Mouse (Mus musculus) hindbrain, embryonic 10.5 days (tissue): Measurements from ENCODE around the gene Porcn. TPM values are rescaled to one million over a fixed set of nuclear protein-coding genes. Genes with fewer than 3 reads are reported as not detected.

Experiments used
- DNase-seq: peaks from one replicate; pipeline ENCODE4 v3.0.0-alpha.2; 2017; ENCODE audit warnings: low spot score
- H3K27ac ChIP-seq: fragments of 300-500 bp; sonication (generic); 2 replicates; pipeline ENCODE4 v1.5.1; 2016; ENCODE audit warnings: mild to moderate bottlenecking, moderate library complexity
- H3K27me3 ChIP-seq: fragments of 300-500 bp; sonication (generic); 2 replicates; pipeline ENCODE4 v1.6.1; 2016; ENCODE audit warnings: mild to moderate bottlenecking; ENCODE audit not compliant: poor library complexity, insufficient read depth, severe bottlenecking
- H3K36me3 ChIP-seq: fragments of 300-500 bp; sonication (generic); 2 replicates; pipeline ENCODE4 v1.6.1; 2016; ENCODE audit warnings: mild to moderate bottlenecking, moderate library complexity
- H3K4me1 ChIP-seq: fragments of 300-500 bp; sonication (generic); replicated peaks from 2 replicates; pipeline ENCODE4 v1.6.1; 2016; ENCODE audit warnings: mild to moderate bottlenecking
- H3K4me3 ChIP-seq: fragments of 300-500 bp; sonication (generic); 2 replicates; pipeline ENCODE4 v1.5.1; 2016; ENCODE audit warnings: mild to moderate bottlenecking, moderate library complexity
- H3K9me3 ChIP-seq: fragments of 300-500 bp; sonication (generic); 2 replicates; pipeline ENCODE4 v1.6.1; 2016; ENCODE audit warnings: mild to moderate bottlenecking, moderate library complexity
- WGBS: fragments of 180-500 bp; shearing (Covaris S2); methylation state at CpG from one replicate; pipeline ENCODE4 v1.1.7; 2016; 5-methylcytosine and 5-hydroxymethylcytosine counted together
- polyA plus RNA-seq: library from polyadenylated mRNA; unstranded; fragments of >200 nt; fragmentation: Nextera tagmentation; extraction: Ambion mirVana; gene quantifications from 2 replicates; pipeline ENCODE4 v1.2.1, GENCODE M21; 2016

Gene Porcn
- polyA plus RNA-seq: 15.1 and 22.6 TPM in 2 replicates

DNA sequence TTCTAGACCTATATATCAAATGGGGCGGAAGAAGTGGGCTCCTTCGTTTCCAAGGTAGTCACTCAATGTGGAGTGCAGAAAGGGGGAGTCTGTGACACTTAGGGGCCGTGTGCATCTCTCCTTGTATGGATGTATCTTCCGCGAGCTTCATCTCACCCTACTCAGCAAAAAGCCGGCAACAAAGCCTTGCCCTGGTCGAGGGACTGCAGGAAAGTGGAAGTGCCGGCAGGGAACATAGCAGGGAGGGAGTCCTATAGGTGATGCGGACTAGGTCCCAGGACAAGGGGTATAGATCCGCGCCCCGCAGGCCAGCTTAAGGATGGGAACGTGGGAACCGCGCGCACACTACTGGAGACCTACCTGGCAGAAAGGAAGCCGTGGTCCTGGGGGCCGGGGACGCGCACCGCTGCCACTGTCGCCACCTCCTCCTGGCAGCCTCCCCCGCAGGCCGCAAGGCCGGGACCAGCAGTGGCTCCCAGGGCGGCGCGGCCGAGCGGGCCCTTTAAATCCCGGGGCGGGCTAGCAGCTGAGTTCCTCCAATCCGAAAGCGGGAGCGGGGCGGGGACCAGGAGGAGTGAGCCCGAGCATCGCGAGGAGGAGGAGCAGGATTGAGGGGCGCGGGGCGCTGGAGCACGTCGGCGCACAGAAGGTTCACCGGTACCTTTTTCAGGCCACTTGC is at the start of gene Porcn:
Porcn (minus strand) TSS at position 511 of the 679 bp plus-strand sequence.
- H3K9me3 ChIP-seq: peaks cover 9% of the 10 kb centered on the region; the same call in 1 of the 2 replicates
- H3K36me3 ChIP-seq: no peaks in the 10 kb centered on the region
- 14% methylated on average over 46 of the region's 46 CpGs for WGBS
- peaks cover 4% of the 10 kb centered on the region; the same call in 1 of the 2 replicates for H3K4me1 ChIP-seq
- peak within 1 kb of the TSS; percentile 61 for H3K4me3 ChIP-seq
- peak within 1 kb of the TSS; percentile 82 for H3K27ac ChIP-seq
- no peaks in the 10 kb centered on the region for H3K27me3 ChIP-seq
- DNase-seq: peak; percentile 84

DNA sequence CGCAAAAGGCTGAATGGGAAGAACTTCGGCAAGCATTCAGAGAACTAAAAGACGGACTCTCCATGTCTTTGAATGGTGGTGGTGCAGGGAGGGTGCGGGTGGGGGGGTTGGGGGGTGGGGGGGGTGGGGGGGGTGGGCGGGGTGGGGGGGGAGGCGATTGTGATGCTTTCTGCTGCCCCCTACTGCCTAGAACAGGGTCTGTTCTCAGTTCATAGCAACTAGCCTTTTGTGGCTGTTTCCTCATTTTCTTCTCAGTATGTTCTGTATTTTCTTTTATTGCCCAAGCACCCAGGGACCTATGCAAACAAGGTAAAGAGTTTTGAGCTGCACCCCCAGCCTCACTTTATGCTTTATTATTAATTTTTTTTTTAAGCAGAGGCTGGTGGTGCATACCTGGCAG is 49.5 kb upstream of the Porcn start:
- peaks cover 7% of the 10 kb centered on the region; the same call in 1 of the 2 replicates for H3K4me1 ChIP-seq
- no peak overlapping the region for H3K27ac ChIP-seq
- H3K9me3 ChIP-seq: peaks cover 6% of the 10 kb centered on the region; the same call in 1 of the 2 replicates
- no peaks in the 10 kb centered on the region for H3K36me3 ChIP-seq
- H3K4me3 ChIP-seq: no peak overlapping the region
- H3K27me3 ChIP-seq: no peaks in the 10 kb centered on the region
- 16% methylated on average over 6 of the region's 6 CpGs for WGBS
- DNase-seq: no peak

DNA sequence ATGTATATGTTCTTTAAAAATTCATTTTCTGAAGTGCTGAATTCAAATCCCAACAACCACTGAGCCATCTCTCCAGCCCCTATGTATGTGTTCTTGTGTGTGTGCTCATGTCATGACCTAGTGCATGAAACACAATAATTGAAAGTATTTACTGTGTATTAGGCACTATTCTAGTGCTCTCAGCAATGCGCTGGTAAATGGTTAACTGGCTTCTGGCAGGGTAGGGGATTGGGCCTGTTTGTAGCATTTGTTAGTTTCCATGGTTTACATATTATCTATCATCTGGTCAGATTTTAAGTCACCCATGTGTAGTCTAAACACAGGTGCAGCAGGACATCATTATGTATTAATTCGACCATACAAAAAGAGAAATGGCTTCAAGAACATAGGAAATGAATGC is 47.4 kb upstream of the Porcn start:
- Histone ChIP-seq H3K27ac (no peak overlapping the region), H3K36me3 (no peaks in the 10 kb centered on the region), H3K4me1 (peaks cover 7% of the 10 kb centered on the region; the same call in 1 of the 2 replicates), H3K9me3 (peaks cover 9% of the 10 kb centered on the region; the same call in 1 of the 2 replicates), H3K4me3 (no peak overlapping the region), H3K27me3 (no peaks in the 10 kb centered on the region)
- whole genome bisulfite sequencing: 81% methylated on average over 2 of the region's 2 CpGs
- DNase-seq: no peak

DNA sequence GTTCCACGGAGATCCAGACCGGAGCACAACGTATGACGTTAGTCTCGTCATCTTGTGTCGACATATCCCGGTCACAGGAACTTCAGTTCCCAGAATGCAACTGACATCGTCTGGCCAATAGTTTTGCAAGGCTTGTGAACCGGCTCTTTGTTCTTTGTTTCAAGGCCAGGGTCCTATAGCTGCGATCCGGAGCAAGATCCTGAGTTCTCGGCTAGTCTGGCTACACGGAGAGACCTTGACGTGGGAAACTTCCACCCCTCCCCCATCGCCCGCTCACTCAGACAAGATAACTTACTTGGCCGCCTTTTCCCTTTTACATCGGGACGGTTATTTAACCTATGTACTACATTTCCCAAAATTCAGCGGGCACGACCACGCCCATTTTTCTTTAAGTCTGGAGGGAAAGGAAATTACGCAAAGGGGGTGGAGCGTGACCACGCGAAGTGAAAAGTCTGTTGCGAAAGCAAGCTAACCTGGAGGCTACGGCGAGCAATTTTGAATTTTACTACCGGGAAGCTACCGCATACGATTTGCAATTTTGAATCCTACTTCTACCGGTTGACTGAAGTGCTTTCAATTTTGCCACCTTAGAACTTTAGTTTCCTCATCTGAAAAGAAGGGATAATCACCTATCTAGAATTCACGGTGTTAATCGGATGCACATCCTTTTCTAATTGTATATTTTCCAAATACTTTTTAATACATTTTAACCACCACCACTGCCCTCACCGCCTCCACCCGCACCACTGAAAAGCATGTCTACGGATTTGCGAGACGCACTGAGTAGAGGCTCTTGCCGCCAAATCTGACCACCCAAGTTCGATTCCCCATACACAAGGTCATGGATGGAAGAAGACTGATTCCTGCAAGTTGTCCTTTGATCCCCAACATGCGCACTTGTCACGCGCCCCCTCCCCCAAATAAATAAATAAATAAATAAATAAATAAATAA is 46.3 kb upstream of the Porcn start, which contains the start of gene Ftsj1:
Ftsj1 (minus strand) TSS at position 73 of the 952 bp plus-strand sequence.
- Histone ChIP-seq H3K27ac (peak within 1 kb of the TSS; percentile 92), H3K9me3 (peaks cover 7% of the 10 kb centered on the region; the same call in 1 of the 2 replicates), H3K4me3 (peak within 1 kb of the TSS; percentile 62), H3K27me3 (no peaks in the 10 kb centered on the region), H3K4me1 (peaks cover 7% of the 10 kb centered on the region; the same call in 1 of the 2 replicates), H3K36me3 (no peaks in the 10 kb centered on the region)
- DNase-seq: peak; percentile 80
- WGBS: 13% methylated on average over 45 of the region's 45 CpGs

GRCm38 (mm10) chrX:8251789-8252333 is 45.5 kb upstream of the Porcn start:
- Histone ChIP-seq H3K9me3 (peaks cover 7% of the 10 kb centered on the region; the same call in 1 of the 2 replicates), H3K4me3 (peak overlapping the region; percentile 62), H3K27me3 (no peaks in the 10 kb centered on the region), H3K4me1 (peaks cover 7% of the 10 kb centered on the region; the same call in 1 of the 2 replicates), H3K36me3 (no peaks in the 10 kb centered on the region), H3K27ac (peak overlapping the region; percentile 92)
- WGBS: 17% methylated on average over 18 of the region's 18 CpGs
- DNase-seq: no peak

- DNase-seq: no peak
- WGBS: 91% methylated on average over 8 of the region's 8 CpGs
- H3K36me3 ChIP-seq: peaks cover 15% of the 10 kb centered on the region
- H3K27ac ChIP-seq: no peak overlapping the region
- H3K4me1 ChIP-seq: peaks cover 7% of the 10 kb centered on the region; the same call in 1 of the 2 replicates
- H3K27me3 ChIP-seq: no peaks in the 10 kb centered on the region
- H3K4me3 ChIP-seq: no peak overlapping the region
- H3K9me3 ChIP-seq: peaks cover 7% of the 10 kb centered on the region; the same call in 1 of the 2 replicates
Observed at GRCm38 (mm10) chrX:8248542-8249120, 42.3 kb upstream of the Porcn start.

GRCm38 (mm10) chrX:8247680-8248079 is 41.4 kb upstream of the Porcn start:
- H3K4me1 ChIP-seq: peaks cover 7% of the 10 kb centered on the region; the same call in 1 of the 2 replicates
- no peak overlapping the region for H3K4me3 ChIP-seq
- peaks cover 7% of the 10 kb centered on the region; the same call in 1 of the 2 replicates for H3K9me3 ChIP-seq
- WGBS: 90% methylated on average over 2 of the region's 2 CpGs
- no peak for DNase-seq
- no peak overlapping the region for H3K27ac ChIP-seq
- H3K27me3 ChIP-seq: no peaks in the 10 kb centered on the region
- H3K36me3 ChIP-seq: peaks cover 15% of the 10 kb centered on the region

- H3K4me1 ChIP-seq: no peaks in the 10 kb centered on the region
- H3K4me3 ChIP-seq: no peak overlapping the region
- 67% methylated on average over 13 of the region's 13 CpGs for WGBS
- H3K36me3 ChIP-seq: 0 out of 2 replicates have a peak, but pooled peaks cover 6% of the 10 kb centered on the region
- no peak overlapping the region for H3K27ac ChIP-seq
- H3K9me3 ChIP-seq: no peaks in the 10 kb centered on the region
- no peak for DNase-seq
- H3K27me3 ChIP-seq: no peaks in the 10 kb centered on the region
Observed at GRCm38 (mm10) chrX:8238804-8239395, 32.6 kb upstream of the Porcn start.

DNA sequence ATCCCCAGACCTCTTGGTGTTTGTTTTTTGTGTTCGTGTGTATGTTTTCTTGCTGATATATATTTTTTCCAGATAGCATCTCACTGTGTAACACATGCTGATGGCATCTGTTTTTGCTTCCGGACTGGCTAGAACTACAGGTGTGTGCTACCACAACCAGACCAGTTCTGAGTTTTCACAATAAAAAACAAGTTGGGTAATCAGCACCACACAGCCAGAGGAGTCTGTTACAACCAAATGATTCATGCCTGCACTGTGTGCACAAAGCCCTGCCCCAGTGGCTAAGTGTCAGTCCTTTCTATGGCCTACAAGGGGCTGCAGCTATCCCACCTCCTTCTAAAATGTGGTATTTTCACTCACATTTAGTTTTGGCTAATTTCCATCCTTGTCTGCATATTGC is 30.4 kb upstream of the Porcn start:
- 94% methylated on average over 2 of the region's 2 CpGs for WGBS
- Histone ChIP-seq H3K27me3 (no peaks in the 10 kb centered on the region), H3K36me3 (0 out of 2 replicates have a peak, but pooled peaks cover under 1% of the 10 kb centered on the region), H3K27ac (no peak overlapping the region), H3K9me3 (no peaks in the 10 kb centered on the region), H3K4me3 (no peak overlapping the region), H3K4me1 (no peaks in the 10 kb centered on the region)
- DNase-seq: no peak

GRCm38 (mm10) chrX:8233602-8234001 is 27.3 kb upstream of the Porcn start:
- H3K27ac ChIP-seq: no peak overlapping the region
- no peaks in the 10 kb centered on the region for H3K27me3 ChIP-seq
- no peaks in the 10 kb centered on the region for H3K36me3 ChIP-seq
- no peak overlapping the region for H3K4me3 ChIP-seq
- no peak for DNase-seq
- WGBS: 76% methylated on average over 3 of the region's 3 CpGs
- H3K4me1 ChIP-seq: no peaks in the 10 kb centered on the region
- H3K9me3 ChIP-seq: 0 out of 2 replicates have a peak, but pooled peaks cover 3% of the 10 kb centered on the region

GRCm38 (mm10) chrX:8230272-8230671 is 23.9 kb upstream of the Porcn start:
- H3K4me3 ChIP-seq: no peak overlapping the region
- no peaks in the 10 kb centered on the region for H3K36me3 ChIP-seq
- no peaks in the 10 kb centered on the region for H3K4me1 ChIP-seq
- H3K27me3 ChIP-seq: no peaks in the 10 kb centered on the region
- no peak for DNase-seq
- H3K27ac ChIP-seq: no peak overlapping the region
- 75% methylated on average over 4 of the region's 4 CpGs for WGBS
- 0 out of 2 replicates have a peak, but pooled peaks cover 9% of the 10 kb centered on the region for H3K9me3 ChIP-seq

DNA sequence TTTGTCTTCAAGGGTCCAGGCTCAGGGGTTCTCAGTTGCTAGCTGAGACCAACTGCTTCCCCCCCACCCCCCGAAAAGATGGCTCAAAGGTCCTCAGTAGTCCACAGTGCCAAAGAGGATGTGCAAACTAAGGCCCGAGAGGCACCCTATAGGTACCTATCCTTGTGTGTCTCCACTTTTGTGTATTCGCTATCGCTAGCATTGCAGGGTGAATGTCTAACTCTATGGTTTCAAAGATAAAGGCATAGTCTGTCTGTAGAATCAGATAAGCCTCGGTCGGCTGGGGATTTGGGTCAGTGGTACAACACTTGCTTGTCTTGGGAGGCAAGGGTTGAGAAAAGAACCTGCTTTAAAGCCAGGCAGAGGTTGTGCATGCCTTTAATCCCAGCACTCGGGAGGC is 17.1 kb upstream of the Porcn start:
- Histone ChIP-seq H3K9me3 (peaks cover 16% of the 10 kb centered on the region; the same call in 1 of the 2 replicates), H3K27me3 (no peaks in the 10 kb centered on the region; the same call in 1 of the 2 replicates), H3K36me3 (no peaks in the 10 kb centered on the region), H3K4me3 (no peak overlapping the region), H3K27ac (no peak overlapping the region), H3K4me1 (no peaks in the 10 kb centered on the region)
- 92% methylated on average over 7 of the region's 7 CpGs for WGBS
- DNase-seq: no peak
